Mouse (Mus musculus) adrenal gland, adult 8-10 months (tissue): ENCODE measurements around the gene Ubald2. TPM values are rescaled to one million over a fixed set of nuclear protein-coding genes. Genes with fewer than 3 reads are reported as not detected.
"Not testable (repeated sequence)": the region's sequence is repeated elsewhere in the genome, so short reads cannot be mapped to it uniquely, and the experiment has no call there.

Experiments
- DNase-seq: peaks from one replicate; pipeline ENCODE4 v3.0.0; 2022
- total RNA-seq, 4 experiments: library from RNA; stranded (reverse); gene quantifications; 2 replicates each; pipeline ENCODE4 v1.2.4; 2022

The Ubald2 gene
- total RNA-seq: 10 to 100 TPM; 26.1 to 36.2 (median 29.8) TPM

DNA sequence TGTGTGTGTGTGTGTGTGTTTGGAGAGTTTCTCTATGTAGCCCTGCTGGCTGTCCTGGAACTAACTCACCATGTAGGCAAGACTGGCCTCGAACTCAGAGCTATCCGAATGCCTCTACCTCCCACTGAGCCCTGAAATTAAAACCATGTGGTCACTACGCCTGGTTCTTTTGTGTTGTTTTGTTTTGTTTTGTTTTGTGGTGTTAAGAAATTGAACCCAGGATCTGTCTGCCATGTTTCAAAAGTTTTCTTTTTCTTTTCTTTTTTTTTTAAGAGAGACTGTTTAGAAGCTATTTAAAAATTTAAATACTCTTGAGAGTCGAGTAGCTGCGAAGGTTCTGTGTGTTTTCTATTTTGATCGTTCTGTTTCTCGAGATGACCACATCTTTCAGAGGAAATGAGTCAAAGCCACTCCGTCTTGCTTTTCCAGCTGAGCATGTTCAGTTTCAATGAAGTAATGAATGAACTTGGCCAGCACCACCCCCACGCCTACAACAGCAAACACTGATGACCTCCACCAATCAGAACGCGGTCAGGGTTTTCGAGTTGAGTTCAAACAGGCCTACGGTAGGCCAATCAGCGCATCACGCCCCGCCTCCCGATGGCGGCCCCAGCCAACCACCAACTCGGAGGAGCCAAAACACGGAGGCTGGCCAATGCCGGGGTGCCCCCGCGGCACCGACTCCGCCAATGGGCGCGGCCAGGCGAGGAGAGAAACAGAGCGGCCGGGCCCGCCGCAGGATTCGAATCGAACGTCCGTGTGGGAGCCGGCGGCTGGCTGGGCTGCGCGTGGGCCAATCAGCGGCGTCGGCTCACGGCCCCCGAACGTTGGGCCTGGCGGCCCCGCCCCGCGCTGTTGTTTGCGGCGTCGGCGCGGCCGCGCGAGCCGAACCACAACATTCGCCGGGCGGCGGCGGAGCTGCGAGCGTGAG lies at the start of gene Ubald2:
Gene Ubald2 (plus strand): TSS at position 739 of the 931 bp plus-strand sequence.
- peak; percentile 100 for DNase-seq

DNA sequence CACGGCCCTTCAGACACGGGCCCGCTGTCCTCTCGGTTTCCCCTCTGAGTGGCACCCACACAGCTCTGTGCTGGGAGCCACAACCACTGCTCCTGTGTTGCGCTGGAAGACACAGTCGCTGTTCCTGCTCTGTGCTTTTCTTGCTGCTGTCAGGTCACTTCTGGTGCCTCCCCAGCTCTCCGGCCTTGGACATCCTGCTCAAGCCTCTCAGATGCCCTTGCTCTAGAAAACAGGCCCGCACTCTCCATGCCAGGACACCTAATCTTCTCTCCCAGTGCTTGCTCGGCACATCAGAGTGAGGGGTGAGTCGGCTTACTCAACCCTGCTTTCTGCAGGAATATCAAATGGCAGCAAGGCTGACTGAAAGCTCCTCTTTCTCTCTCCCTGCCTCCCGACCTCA lies 49.7 kb upstream of the Ubald2 start:
- peak; percentile 71 for DNase-seq

DNA sequence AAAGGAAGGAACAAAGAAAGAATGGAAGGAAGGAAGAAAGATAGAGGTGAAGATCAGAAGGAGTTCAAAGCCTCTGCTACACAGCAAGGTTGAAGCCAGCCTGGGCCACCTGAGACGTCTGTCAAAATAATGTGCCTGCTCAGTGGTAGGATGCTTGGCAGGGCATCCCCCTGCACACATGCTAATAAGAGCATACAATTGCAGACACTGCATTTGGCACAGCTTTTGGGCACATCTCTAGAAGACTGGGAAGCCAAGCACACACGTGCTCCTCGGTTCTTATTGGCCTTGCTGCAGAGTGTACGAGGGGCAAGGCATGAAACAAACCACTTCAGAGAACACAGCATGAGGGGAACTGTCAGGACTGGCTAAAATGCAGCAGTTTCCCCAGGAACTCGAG lies 47.9 kb upstream of the Ubald2 start:
- no peak for DNase-seq

DNA sequence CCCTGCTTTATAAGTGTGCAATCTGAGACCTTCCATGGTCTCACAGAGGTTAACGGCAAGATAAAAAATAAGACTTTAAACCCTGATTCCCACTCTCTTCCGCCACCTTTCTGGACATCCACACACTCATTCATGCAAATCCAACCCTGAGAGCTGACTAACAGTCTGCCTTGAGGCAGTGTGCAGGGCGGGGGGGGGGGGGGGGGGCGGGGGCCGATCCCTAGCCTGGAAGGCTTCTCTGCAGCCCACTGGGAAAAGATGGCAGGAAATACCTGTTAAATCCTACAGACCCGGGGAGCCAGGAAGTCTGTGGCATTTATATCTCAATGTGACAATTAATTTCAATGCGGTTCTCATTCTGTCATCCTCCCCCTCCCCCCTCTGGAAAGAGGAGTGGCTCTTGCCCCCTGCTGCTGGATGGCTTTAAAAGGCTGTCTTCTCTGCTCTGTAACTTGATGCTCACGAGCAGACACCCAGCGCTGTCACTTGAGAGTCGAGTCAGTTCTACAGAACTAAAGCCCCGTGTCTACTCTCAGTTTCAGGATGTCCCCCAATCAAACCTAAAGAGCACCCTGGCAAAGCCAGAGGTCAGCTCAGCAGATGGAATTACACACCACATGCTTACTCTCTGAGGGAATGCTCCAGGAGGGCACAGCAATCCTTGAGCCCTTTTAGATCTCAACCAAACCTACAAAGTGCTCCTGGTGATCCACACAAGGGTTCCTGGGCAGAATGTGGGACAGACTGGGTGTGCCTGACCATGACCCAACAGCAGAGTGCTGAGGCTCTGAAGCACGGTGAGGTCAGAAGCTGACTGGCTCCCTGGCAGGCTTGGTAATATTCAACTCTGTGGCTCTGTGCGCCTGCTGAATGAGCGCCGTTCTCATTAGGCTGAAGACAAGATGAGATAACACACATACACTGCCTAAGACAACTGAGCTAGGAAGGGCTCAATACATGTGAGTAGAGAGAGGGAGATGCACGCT lies 46.5 kb upstream of the Ubald2 start:
- peak; percentile 53 for DNase-seq

DNA sequence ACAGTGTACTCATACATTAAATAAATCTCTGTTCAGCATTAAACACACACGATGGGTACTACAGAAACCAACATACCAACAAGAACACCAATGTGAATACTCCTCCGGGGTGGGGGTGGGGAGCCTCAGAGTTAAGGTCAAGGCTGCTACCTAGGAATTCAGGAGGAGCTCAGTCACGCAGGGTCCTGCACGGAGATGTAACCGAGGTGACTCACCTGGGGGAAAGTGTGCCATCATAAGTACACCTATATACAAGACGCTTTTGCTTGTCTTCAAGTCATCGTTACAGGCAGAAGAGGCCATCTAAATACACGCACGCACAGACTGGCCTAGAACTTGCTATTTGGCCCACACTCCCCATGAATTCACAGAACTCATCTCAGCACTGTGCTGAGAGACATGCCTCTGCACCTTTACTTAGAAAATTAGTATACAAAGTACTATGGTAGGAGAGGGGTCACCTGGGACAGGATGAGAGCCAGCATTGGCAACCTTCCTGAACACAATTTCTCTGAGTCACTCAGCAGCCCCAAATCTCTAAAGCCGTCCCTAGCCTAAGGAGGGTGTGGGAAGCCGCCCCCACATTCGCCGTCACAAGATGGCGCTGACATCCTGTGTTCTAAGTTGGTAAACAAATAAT lies 44.9 kb upstream of the Ubald2 start:
- DNase-seq: no peak

DNA sequence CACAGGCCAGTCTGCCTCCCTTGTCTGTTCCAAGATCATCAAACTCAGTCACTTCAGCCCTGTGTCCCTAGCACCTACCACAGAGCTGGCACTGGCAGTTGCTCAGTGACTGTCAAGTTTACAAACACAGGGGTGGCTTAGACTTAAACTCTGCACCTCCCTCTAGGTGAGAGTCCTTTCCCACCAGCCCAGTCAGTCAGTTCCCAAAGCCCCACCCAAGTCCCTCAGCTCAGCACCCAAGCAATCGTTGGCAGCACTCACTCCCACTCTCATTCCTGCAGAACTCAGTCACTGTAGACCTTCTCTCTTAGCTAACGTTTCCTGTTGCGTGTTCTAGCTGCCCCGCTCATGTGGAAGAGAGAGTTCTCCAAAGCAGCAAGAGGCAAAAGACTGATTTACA lies 39.1 kb upstream of the Ubald2 start:
- no peak for DNase-seq

DNA sequence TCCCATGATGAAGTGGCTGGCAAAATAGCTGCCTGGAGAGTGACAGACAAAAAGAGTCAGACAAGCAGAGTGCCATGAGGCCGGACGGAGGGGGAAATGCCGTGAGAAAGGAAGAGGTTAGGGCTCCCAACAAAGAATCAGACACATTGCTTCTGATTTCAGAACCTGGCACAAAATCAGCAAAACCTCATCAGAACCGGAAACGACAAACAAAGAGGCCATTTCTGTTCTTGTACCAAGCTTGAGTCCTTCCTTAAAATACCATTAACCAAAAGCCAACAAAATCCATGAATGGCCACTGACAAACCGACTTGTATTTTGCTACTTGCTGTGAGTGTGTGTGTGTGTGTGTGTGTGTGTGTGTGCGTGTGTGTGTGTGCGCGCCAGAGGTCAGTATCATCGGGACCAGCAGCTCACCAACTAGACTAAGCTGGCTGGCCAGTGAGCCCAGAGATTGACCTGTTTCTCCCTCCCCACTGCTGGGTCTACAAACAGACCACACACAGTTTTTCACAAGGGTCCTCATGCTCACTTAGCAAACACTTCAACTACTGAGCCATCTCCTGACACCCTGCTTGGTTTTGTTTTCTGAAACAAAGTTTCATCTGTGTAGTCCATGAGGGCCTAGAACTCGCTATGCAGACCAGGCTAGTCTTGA lies 37.5 kb upstream of the Ubald2 start:
- DNase-seq: no peak

DNA sequence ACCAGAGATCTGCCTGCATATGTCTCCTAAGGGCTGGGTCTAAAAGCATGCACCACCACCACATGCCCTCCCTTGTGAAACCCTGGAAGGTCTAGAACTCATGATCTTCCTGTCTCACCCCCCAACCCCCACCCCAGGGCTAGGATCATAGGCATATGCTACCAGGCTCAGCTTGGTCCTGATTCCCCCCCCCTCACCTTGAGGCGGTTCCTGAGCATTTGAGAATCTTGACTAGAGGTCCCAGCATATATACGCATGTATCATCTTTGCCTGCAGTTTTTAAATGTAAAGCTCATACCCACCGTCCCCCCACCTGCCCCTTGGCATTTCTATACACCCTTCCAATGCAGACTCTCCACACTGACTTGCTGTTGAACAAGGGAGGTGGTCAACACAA lies 37.0 kb upstream of the Ubald2 start:
- no peak for DNase-seq

DNA sequence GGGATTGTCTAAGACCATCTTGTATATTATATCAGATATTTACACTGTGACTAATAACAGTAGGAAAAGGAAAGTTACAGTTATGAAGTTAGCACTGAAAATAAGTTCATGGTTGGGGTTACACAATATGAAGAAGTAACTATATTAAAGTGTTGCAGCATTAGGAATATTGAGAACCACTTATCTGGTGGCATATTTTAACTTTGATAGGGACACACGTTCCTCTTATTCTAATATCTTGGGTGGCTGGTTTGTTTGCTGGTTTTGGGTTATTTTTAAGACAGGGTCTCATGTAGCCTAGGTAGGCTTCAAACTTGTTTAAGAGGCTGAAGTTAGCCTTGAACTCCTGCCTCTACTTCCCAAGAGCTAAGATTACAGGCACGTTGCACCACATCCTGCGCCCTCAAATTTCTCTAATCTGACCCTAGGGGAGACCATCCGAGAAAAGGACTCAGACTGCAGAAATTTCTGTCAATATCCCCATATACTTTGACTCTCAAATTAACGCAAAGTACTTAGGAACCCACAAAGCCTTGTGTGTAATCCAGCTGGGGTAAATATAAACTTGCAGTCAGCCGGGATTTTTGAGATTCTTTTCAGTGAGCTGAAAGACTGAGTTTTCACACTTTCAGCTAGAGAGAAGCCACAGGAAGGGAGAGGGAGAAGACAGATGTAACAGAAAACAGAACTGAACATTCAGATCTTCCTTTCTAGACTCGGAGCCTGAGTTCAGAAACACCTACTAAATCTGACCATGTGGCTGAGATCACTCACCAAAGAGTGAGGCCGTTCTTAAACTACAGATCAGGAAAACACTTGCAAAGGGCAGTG lies 36.2 kb upstream of the Ubald2 start:
- DNase-seq: no peak

DNA sequence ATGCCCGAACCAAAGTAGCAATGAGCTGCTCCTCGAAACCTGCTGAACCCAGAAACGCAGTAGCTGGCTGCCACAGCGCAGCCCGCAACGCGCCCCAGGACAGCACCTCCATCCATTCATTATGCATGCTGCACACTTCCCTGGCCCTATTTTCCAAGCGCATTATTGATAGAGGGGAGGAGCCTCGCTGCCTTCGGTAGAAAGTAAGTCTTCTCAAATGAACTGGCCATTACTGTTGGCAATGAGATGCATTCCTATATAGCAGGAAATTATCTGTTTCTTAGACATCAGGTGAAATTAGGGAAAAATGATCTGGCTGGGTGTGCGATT lies 35.6 kb upstream of the Ubald2 start:
- DNase-seq: no peak

DNA sequence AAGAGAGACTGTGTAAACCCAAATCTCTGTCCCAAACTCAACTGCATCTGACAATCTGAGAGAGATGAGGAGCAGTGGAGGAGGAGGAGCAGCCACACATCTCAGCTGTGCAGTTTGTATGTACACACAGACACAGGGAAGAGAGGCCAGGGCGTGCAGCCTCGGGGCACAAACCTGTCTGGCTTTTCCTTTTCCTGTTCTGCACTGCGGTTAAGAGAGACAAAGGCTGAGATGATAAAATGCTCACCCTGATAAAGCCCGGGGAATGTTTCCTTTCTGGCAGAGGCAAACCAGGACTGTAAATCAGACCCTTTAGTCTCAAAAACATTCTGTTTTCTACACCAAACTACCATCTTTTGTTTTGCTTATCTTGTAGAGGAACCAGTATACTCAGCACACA lies 33.3 kb upstream of the Ubald2 start:
- no peak for DNase-seq

DNA sequence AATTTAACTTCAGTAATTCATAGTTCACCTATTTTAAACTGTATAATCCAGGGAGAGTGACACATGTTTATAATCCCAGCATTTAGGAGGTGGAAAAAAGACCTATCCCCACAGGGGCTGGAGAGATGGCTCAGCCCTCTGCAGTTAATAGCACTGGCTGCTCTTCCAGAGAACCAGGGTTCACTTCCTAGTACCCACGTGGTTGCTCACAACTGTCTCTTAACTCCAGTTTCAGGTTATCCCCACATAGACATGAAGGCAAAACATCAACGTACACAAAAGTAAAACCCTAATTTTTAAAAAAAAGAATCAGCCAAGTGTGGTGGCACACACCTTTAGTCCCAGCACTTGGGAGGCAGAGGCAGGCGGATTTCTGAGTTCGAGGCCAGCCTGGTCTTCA lies 28.3 kb upstream of the Ubald2 start:
- no peak for DNase-seq

DNA sequence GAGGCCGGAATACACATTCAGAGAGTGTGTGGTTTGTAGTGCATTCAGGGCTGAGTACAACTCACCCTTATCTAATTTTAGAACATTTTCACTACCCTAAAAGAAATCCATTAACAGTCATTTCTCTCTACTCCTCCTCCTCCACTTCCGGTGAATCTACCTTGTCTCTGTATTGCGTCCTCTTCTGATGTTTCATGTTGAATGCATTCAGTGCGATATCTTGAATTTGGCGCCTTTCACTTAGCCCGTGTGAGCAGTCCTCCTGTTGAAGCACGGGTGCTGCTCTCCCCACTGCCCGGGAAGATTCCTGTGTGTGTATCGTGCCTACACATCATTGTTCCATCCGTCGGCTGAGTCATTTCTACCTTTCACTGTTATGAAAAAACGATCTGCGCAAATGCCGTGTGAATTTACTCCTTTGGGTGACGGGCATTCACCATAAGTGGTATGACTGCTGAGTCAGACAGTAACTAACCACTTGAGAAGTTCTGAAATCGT lies 27.6 kb upstream of the Ubald2 start:
- no peak for DNase-seq

DNA sequence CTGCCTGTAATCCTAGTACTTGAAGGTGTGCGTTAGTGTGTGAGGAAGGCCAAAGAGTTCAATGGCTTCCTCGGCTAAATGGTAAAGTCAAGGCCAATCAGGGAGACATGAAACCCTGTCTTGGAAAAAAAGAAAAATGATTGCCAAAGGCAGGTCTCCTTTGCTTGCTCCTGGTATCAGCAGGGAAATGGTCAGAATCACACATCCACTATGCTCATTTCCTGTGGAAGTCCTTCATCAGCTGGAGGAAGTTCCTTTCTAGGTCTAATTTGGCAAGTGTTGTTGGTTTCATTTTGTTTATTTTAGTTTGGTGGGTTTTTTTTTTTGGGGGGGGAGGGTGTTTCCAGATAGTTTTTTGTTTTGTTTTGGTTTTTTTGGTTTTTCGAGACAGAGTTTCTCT lies 24.9 kb upstream of the Ubald2 start:
- DNase-seq: no peak

DNA sequence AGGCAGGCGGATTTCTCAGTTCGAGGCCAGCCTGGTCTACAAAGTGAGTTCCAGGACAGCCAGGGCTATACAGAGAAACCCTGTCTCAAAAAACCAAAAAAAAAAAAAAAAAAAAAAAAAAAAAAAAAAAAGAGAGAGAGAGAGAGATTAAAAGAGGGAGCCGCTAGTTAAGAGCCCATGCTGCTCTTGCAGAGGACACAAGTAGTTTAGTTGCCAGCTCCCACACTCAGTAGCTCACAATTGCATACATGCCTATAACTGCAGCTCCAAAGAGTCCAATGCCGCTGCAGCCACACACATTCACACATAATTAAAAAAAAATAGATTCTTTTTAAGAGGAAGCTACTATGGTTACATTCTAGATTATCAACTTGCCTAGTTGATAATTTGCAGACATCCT lies 23.5 kb upstream of the Ubald2 start:
- DNase-seq: not testable (repeated sequence)

DNA sequence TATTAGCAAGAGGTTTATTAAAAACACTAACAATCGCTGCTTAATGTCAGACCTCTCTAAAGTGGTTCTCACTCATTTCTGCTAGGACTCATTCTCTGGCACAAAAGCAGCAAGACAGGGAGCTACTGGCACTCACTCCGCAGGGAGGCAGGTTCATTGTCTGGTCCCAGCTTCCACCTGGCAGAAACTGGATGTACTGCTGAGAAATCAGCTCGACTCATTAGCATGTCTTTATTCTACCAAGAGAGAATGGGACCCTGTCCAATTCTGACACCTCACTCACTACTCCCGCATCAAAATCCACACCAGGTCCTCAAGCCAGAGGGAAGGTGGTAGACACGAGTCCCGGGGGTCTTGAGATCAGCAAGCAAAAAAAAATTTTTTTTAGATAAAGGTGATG lies 22.3 kb upstream of the Ubald2 start:
- DNase-seq: no peak

DNA sequence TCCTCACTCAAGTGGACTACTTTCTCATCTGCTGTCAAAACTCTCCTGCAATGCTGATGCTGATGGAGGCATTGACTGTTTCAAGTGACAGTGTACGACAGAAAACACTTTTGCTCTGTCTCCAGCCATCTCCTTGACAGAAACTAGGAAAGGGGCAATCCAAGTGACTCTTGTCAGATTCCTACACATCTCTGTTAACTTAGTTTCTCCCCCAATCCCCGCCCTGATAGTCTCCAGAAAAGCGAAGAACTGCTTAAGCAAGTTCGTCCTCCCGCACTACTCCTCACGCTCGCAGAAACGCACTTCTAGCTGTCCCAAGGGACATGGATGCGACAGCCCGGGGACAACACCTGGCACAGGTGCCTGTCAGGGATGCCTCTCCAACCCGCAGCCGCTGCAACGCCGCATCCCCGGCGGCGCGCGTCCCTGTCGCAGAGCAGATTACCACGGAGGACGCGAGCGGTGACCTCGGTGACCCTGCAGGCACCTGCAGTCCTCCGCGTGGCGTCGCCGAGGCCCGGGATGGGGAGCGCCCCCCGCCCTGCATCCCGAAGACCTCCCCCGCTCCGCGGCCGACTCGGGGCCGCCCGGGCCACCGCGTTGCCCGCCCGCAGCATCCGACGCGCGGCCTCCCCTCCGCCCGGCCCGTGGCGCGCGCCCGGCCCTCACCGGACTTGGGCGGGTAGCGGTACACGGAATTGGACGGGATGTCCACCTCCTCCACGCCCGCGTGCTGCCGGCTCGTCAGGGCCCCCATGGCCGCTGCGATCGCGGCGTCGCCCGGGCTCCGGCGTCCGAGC lies 21.7 kb upstream of the Ubald2 start:
- DNase-seq: no peak

DNA sequence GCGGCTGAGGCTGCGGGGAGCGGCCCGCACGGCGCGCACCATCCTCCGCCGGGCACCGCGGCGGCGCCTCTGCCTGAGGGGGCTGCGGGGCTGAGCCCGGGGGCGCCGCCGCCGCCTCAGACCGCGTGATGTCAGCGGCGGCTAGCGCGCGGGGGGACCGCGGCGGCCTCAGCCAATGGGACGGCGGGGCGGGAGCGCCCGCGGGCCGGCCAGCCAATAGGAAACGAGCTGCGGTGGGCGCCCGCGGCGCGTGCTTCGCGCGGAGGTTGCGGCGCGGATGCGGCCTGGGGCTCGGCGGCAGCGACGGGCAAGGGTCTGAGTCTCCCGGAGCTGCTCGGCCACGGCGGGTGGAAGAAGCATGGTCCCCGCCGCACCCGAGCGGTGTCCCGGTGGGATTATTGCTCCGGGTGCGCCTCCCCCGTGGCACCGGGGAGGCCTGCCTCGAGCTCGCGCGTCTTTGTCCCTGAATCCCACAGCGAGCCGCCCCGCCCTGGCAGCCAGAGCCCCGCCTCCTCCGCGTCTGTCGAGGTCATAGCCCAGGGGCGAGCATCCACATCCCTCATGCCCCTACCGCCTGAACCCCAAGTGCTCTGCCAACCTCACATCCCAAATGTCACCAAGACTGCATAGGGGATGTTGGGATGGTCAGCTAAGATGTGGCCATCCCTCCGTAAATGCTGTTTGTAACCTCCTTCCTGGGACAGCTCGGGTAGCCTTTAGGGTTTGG lies 20.8 kb upstream of the Ubald2 start, which contains the start of gene Rnf157:
Gene Rnf157 (minus strand): TSS at position 129 of the 727 bp plus-strand sequence.
- peak; percentile 61 for DNase-seq

DNA sequence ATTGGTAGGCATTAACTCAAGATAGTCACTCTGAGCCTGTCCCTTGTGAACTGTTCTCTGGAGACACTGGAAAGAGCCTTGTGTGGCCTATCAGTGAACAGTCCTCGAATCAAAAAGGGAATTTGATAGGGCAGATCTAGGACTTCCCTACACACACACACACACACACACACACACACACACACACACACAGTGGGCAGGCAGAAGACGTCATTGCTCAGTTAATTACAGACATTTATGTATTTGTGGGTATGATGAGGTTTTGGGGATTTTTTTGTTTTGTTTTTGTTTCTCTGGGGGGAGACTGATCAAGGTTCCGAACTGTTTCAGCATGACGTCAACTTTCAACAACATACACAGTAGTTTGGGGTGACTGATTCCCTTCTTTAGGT lies 20.3 kb upstream of the Ubald2 start:
- no peak for DNase-seq
